Mouse (Mus musculus) Muller cell, postnatal 12 days (primary cell): ENCODE data around the gene Tulp1.
"Not testable (repeated sequence)": the region's sequence is repeated elsewhere in the genome, so short reads cannot be mapped to it uniquely, and the experiment has no call there.

ENCODE experiments used
- DNase-seq: peaks from one replicate; pipeline ENCODE4 v3.0.0-alpha.2; 2015; ENCODE audit errors: inconsistent ontology term

The Tulp1 gene

DNA sequence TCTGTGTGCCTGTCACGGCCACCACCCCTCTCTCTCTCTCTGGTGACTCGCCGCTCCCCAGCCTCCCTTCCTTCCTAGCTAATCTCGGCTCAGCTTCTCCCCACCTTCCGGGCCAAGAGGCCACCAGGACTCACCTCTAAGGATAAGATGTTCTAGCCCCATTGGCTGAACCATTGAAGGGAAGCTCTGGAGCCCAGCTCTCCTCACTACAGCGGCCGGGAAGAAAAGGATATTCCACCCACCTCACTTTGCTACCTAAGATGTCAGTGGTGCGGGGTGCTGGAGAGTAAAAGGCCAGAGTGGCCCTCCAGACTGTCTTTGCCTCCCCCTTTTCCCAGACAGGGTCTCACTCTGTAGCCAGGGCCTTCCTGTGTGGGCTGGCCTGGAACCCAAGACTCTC, at the start of gene Tulp1:
TSS of gene Tulp1 (minus strand) at position 101 of the 400 bp plus-strand sequence.
- DNase-seq, result no peak

- no peak for DNase-seq
Observed at GRCm38 (mm10) chr17:28411381-28411960, 46.4 kb upstream of the Tulp1 start.

- DNase-seq, result no peak
Observed at GRCm38 (mm10) chr17:28410731-28411130, 45.7 kb upstream of the Tulp1 start.

GRCm38 (mm10) chr17:28408251-28408918, 43.4 kb upstream of the Tulp1 start:
- no peak for DNase-seq

- peak; percentile 79 for DNase-seq
Observed at GRCm38 (mm10) chr17:28407418-28408250, 42.6 kb upstream of the Tulp1 start.

- no peak for DNase-seq
Observed at GRCm38 (mm10) chr17:28406471-28406870, 41.4 kb upstream of the Tulp1 start.

DNA sequence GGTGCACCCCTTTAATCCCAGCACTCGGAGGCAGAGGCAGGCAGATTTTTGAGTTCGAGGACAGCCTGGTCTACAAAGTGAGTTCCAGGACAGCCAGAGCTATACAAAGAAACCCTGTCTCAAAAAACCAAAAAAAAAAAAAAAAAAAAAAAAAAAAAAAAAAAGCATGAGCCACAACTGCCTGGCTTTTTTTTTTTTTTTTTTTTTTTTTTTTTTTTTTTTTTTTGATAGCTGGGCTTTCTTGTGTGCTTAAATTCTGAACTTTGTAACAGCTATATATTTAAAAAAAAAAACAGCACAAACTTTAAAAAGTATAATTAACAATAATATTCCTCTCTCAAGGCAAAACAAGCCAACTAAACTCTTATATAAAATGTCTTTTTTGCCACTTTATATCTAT, 39.7 kb upstream of the Tulp1 start:
- DNase-seq, result not testable (repeated sequence)

DNA sequence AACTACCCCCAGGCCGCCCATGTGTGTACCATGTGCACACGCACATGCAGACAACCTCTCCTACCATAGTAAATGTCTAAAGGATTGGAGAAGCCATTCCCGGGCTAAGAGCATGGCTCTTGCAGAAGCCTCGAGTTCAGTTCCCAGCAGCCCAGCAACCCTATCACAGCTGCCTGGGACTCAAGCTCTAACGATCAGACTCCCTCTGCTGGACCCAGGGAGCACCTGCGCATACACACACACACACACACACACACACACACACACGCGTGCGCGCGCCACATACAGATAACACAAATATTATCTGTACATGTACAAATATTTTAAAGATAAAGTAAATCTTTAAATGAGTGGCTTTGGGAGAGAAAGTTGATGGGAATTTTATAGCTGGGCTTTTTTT, 39.3 kb upstream of the Tulp1 start:
- no peak for DNase-seq

GRCm38 (mm10) chr17:28394994-28395393, 30.0 kb upstream of the Tulp1 start:
- DNase-seq, result no peak

DNA sequence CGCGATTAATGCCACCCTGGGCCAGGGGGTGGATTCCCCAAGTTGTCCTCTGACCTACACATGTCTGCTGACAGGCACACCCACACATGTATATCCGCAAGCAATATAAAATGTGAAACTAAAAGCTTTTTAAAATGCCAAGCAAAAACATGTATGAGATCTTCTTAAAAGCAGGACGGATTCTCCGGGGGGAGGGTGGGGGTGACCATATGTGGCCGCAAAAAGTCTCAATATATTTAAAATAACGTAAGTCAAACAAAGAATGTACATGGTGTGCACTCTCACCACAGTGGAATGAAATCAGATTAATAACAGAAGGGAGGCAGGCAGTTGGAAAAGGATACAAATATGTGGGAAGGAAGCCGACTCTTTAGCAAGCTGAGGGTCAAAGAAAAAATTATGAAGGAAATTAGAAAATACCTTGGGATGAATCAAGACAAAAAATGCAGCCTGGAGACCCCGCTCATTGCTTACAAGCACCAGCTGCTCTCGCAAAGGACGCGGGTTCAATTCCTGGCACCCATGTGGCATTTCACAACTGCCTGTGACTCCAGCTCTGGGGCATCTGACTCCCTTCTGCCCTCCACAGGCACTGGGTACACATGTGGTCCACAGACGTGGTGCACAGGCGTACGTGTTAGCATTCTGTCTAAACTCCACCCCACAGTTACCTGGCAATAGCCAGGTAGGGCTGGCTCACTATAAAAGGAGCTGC, 29.2 kb upstream of the Tulp1 start:
- DNase-seq, result no peak

- no peak for DNase-seq
Observed at GRCm38 (mm10) chr17:28391568-28392432, 26.8 kb upstream of the Tulp1 start.

DNA sequence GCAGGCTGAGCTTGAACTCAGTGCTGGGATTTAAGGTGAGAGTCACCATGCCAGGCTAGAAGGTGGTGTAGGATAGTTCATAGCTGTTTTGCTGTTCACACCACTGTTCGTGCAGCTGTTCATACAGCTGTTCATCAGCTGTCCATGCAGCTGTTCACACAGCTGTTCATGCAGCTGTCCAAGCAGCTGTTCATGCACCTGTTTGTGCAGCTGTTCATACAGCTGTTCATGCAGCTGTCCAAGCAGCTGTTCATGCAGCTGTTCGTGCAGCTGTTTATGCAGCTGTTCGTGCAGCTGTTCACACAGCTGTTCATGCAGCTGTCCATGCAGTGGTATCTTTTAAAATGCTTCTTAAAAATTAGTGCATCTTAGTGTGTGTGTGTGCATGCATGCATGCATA, 23.5 kb upstream of the Tulp1 start:
- DNase-seq, result no peak

DNA sequence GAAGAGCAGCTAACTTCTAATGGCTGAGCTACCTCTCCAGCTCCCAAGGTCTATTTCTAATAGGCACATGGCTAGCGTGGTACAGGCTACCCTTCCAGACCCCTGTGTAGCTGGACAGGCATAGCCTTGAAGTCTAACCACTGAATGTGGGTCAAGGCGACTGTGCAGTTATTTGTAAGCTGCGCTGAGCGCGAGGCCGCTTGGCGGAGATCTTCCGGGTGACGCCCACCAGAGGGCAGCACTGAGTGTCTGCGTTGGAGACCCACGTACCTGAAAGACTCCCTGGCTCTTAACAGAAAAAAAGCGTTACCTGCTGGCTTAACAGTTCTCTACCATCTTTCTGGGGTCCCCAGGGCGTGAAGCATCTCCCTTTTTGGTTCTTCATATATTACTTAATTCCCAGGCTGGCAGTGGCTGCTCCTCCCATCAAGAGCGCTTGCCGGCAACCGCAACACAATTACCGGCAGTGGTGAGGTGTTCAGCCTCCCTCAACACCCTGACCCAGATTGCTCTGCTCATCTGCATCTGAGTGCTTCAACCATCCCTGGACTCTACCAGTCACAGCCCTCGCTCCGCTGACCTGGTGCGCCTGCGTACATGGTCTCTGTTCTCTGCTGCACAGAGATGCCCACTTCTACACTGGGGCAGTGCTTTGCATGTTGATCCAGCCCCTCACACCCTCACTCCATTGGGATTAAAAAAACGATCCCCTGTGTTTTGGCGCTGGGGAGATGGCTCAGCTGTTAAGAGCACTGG, 21.3 kb upstream of the Tulp1 start:
- peak; percentile 74 for DNase-seq

DNA sequence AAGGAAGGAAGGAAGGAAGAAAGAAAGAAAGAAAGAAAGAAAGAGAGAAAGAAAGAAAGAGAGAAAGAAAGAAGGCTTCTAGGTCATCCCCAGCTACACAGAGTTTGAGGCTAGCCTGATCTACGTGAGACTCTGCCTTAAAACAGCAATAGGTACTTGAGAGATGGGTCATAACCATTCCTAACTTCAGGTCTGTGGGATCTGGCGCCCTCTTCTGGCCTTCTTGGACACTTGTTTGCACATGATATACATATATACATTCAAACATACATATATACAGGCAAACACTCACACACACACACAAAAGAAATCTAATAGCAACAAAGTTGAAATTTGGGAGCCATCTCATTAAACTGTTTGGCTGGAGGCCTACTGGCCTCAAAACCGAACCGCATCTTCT, 19.3 kb upstream of the Tulp1 start:
- no peak for DNase-seq

- DNase-seq, result no peak
Observed at GRCm38 (mm10) chr17:28380255-28380654, 15.2 kb upstream of the Tulp1 start.

DNA sequence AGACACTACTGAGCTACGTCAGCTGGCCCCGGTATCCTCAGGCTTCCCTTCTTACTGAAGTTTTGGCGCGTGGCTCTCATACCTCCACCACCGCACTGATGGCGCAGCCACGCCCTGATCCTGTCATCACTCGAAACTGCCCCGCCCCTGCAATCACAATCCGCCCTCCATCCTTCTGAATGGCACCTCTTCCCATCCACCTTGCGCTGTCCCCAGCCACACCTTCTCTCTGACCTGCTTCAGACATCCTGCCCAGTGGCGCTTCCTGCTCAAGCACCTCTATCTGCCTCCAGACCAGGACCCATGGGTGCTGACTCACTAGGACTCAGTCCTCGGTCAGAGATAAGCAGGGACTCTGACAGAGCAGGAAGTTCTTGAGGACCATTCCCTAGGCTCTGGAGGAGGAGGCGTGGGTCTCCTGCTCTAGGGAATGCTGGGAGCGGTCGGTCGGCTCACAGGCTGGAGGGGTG, 10.6 kb upstream of the Tulp1 start:
- DNase-seq, result no peak

GRCm38 (mm10) chr17:28374494-28374893, 9.5 kb upstream of the Tulp1 start:
- DNase-seq, result no peak

GRCm38 (mm10) chr17:28373821-28374220, 8.8 kb upstream of the Tulp1 start:
- peak; percentile 39 for DNase-seq

GRCm38 (mm10) chr17:28371941-28372340, 6.9 kb upstream of the Tulp1 start:
- no peak for DNase-seq

DNA sequence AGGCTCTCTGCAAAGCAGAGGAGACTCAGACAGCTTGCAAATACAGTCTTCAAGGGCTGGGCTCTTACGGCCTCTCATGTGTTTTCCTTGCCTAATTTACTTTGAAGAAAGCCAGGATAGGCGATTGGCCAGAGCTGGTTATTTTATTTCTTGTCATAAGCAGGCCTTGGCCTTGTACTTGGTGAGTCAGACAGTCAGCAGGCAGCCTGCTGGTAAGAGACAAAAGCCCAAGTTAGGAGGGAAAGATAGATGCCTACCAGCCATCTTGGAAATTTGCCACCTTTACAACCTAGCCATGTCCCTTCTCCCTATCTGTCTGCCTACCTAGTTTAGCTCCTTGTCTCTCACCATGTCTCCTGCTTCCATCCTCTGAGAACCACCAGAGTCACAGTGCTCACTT, 6.3 kb upstream of the Tulp1 start:
- DNase-seq, result peak; percentile 83
